Mouse (Mus musculus) effector memory CD4-positive, alpha-beta T cell, adult 7 months (primary cell): ENCODE results near the gene Micu2. TPM values are rescaled to one million over a fixed set of nuclear protein-coding genes. Genes with fewer than 3 reads are reported as not detected.

Experiments used
- polyA plus RNA-seq: library from polyadenylated mRNA; unstranded; fragments of 100-300 nt; shearing (Covaris generic); gene quantifications from one replicate; pipeline ENCODE4 v1.2.1, GENCODE M21; 2017

Gene Micu2
- 71.1 TPM for polyA plus RNA-seq

DNA sequence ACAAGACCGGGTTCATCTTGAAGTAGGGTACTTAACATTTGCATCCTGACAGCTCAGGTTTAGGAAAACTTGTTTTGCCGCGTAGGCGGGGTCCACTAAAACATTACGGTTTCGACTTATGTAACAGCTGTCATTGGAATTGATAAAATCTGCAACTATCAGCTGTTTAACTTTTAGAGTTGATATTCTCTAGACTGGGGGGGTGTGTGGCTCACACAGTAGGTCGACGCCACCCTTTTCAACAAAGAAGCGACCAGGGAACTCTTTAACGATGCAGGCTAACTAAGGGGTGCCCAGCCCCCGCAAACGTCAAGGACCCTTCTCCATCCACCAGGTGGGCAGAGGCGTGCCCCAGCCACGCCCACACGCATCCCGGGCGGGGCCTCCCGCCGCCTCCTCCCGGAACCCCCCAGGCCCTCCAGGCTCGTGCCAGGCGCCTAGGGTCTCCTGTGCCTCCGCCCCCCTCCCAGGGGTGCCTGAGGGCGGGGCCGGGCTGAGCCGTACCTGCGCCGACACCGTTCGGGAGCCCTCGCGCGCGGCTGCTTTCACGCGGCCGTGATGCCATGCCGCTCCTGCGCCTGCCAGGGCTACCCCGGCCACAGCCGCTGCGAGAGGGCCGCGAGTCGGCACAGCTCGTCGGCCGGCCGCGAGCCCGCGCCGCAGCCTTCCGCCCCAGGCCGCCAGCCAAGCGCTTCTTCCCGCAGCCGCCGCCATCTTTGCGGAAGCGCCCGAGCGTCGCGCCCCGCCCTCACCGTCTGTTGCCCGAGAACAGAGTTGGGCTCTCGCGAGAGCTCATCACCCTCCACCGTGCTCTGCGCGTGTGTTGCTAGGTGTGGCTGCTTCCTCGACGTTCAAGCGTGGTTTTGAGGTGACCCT is at the start of gene Micu2:
TSS of gene Micu2 (minus strand) at position 737 of the 876 bp plus-strand sequence.

DNA sequence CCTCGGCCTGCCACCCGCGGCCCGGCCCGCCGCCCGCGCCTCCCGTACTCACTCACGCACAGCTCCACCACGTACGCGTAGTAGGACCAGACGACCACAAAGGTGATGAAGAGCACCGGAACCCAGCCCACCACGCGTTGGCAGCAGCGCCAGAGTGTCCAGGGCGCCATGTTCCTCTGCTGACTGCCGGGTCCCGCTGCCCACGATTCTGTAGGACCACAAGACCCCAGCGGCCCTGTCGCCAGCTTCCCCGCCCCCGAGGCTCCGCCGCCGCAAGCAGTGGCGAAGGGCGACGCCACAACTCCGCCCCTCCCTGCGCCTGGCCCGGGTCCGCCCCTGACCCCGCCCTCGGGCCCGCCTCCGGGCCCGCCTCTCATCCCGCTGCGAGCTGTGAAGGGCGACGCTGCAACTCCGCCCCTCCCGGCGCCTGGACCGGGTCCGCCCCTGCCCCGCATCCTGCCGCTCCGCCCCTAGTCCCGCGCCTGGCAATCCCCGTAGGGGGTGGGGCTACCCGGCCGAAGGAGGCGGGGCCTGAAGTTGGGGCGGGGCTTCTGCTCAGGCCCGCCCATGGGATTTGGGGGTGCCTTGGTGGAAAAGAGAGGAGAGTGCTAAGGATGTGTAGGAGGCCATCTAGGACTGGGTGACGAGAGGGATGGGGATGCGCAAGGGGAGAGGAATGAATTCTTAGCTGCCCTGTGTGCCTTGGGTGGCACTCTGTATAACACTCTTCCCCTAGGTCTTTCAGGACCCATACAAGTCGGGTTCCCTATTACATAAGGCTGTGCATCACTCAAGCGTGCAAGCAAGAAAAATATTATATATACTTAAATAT is 108.8 kb downstream of the Micu2 start, which contains the start of gene Zdhhc20:
TSS of gene Zdhhc20 (minus strand) at position 266 of the 832 bp plus-strand sequence.

Other genes starting within 250 kb of the Micu2 start
- 82.2 TPM for gene Lats2, start 240.9 kb downstream of the Micu2 start, polyA plus RNA-seq
- 242 TPM for gene Sap18, start 201.1 kb downstream of the Micu2 start, polyA plus RNA-seq
- gene Ska3, start 173.1 kb downstream of the Micu2 start, polyA plus RNA-seq = 0.51 TPM
- 76.7 TPM for gene Mrpl57, start 173.0 kb downstream of the Micu2 start, polyA plus RNA-seq
- 152 TPM for gene Zdhhc20, start 109.0 kb downstream of the Micu2 start, polyA plus RNA-seq
- not detected for gene Fgf9, start 71.3 kb upstream of the Micu2 start, polyA plus RNA-seq